Mouse (Mus musculus) small intestine, adult 2 months (tissue): ENCODE measurements around the gene Zmiz1.

Experiments
- CTCF ChIP-seq: fragments of 200-500 bp; IDR thresholded peaks from 2 replicates; pipeline ENCODE4 v1.5.1; 2012; ENCODE audit warnings: low read depth, mild to moderate bottlenecking, control low read depth, inconsistent platforms, low read length, moderate library complexity, mixed read lengths; ENCODE audit not compliant: insufficient replicate concordance, insufficient read length; ENCODE audit errors: extremely low read depth
- POLR2A ChIP-seq: fragments of 200-500 bp; IDR thresholded peaks from 2 replicates; pipeline ENCODE4 v1.6.1; 2012; ENCODE audit warnings: low read depth, mild to moderate bottlenecking, control low read depth, inconsistent platforms, low read length, moderate library complexity

DNA sequence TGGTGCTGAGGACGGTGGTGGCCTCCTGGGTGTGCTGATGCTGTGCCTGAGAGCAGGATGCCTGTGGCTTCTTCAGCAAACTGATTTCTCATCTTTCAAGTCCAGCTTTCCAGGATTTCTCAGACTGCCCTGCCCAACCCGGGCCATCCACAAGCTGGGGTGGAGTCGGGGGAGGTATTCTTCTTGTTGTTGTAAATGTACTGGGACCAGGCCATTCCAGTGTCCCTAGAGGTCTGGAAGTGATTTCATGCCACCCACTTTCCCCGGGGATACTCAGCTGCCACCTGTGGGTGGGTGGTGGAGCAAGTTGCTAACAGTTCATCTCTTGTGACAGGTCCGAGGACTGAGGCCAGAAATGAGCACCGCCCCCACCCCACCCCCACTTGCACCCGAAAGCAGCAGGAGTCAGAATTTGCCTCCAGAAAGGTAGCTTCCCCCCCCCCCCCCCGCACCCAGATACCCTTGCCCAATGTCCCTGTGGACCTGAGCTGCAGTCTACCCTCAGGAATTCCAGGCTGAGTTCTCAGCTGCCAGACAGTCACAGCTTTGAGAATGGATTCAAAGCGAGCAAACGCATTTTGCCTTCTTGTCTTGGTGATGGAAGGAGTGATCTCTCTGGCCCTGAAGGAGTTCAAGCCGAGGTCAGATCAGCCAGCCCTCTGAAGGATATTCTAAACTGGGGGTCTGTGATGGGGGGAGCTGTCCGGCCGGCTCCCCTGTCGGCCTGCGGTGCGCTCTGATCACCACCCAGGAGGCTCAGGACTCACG is 2.1 kb upstream of the Zmiz1 start:
- TF ChIP-seq CTCF (no peak), POLR2A (0 out of 2 replicates have a peak, but pooled peaks have one; percentile 10)
